Comparison of ENCODE assay signal across 18 mouse cellular contexts in the genomic region with DNA sequence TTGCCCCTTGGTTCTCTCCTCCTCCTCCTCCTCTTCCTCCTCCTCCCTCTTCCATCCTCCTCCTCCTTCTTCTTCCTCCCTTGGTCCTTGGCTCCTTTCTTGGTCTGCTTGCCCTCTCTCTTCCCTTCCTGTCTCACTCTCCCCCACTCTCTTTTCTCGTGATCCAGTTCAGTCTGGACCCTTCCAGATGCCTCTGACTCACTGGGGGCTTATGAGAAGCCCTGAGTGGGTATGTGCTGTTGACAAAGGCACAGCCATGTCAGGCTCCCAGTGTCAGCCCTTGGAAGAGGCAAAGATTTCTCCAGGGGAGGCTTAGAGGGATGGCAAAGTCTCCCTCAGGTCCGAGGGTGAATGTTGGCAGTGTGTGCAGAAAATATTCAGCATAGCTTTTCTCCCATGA.
"Had no signal": no experiment of that assay in that cellular context is flagged by ENCODE, and none has a peak within 500 bp of the region (broad histone marks: within the 10 kb centered on the region; RNA-seq: fewer than 3 reads in every experiment).

No protein-coding gene starts in this region.

- H3K9ac ChIP-seq: liver, embryonic 14.5 days; lung, embryonic 14.5 days; midbrain, embryonic 12.5 days; midbrain, embryonic 15.5 days; neural tube, embryonic 13.5 days; neural tube, embryonic 15.5 days had no signal

- ATAC-seq: midbrain, embryonic 15.5 days had no signal

- H3K27me3 ChIP-seq: midbrain, embryonic 12.5 days; midbrain, embryonic 15.5 days; neural tube, embryonic 13.5 days; neural tube, embryonic 15.5 days had no signal

- H3K27ac ChIP-seq: liver, embryonic 14.5 days; midbrain, embryonic 12.5 days; midbrain, embryonic 15.5 days; neural tube, embryonic 13.5 days; neural tube, embryonic 15.5 days had no signal

- DNase-seq: lung, adult 18-20 months; lung, embryonic 14.5 days; lung, postnatal 10 days; lung, postnatal 4 days; retina, postnatal 1 day; right cerebral cortex, adult 18-20 months; right cerebral cortex, postnatal 25 days; right cerebral cortex, postnatal 4 days; spleen, adult 18-20 months; thymus, adult 18-20 months; thymus, postnatal 14 days; thymus, postnatal 36 days had no signal

- H3K4me2 ChIP-seq: lung, embryonic 14.5 days; midbrain, embryonic 12.5 days; midbrain, embryonic 15.5 days; neural tube, embryonic 13.5 days; neural tube, embryonic 15.5 days had no signal

- H3K4me3 ChIP-seq: midbrain, embryonic 12.5 days; midbrain, embryonic 15.5 days; myocyte; neural tube, embryonic 13.5 days; neural tube, embryonic 15.5 days had no signal

- H3K9me3 ChIP-seq: midbrain, embryonic 12.5 days; midbrain, embryonic 15.5 days; neural tube, embryonic 13.5 days; neural tube, embryonic 15.5 days had no signal

- H3K36me3 ChIP-seq: midbrain, embryonic 12.5 days; midbrain, embryonic 15.5 days; neural tube, embryonic 13.5 days; neural tube, embryonic 15.5 days had no signal
